Mouse (Mus musculus) embryo, embryonic 9.5 days (tissue): ENCODE results near the gene Gar1.

Experiments
- DNase-seq: peaks from one replicate; pipeline ENCODE4 v3.0.0-alpha.2; 2017; ENCODE audit errors: extremely low spot score

Gene Gar1

GRCm38 (mm10) chr3:129803765-129804164 lies 27.4 kb downstream of the Gar1 start, which contains the start of gene Lrit3:
TSS of gene Lrit3 (minus strand) at chr3:129804030.
- no peak for DNase-seq

GRCm38 (mm10) chr3:129799011-129799410 lies 32.2 kb downstream of the Gar1 start:
- no peak for DNase-seq

GRCm38 (mm10) chr3:129798551-129798950 lies 32.6 kb downstream of the Gar1 start:
- no peak for DNase-seq

DNA sequence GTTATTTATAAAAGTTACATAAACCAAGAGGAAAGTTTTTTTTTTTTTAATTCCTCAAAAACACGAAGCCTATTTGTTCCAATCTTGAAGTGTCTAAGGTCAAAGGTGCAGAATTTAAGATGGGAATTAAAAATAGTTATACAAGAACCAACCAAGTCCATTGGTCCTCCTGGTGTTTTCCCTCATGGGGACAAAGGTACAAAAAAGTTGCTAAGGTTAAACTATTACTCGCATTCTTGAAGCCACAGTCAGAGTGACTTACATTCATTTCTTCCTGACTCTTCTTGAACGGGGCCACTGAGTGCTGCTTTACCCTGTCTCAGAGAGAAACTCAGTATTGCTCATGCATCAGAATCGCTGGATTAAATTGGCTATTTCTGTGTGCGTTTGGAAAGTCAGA lies 33.9 kb downstream of the Gar1 start:
- no peak for DNase-seq

DNA sequence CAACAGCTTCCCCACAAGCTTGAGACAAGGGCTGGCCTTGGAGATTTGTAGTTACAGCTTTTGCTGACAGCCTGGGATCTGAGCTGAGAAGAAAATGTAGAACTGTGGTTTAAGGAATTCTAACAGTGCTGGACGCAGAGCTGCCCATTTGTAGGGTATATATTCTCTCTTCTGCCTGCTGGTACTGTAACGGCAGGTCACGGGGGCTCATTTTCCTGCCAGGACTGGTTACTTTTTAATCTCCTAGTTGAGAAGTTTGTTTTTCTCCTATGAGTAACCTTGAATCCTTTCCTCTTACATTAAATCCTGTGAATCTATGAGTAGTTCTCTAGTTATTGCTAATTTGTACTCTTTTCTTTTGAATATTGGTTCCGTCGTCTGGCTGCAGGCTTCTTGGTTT lies 37.4 kb downstream of the Gar1 start:
- DNase-seq = no peak

- no peak for DNase-seq
Measured at GRCm38 (mm10) chr3:129782746-129783145, 48.5 kb downstream of the Gar1 start.

- DNase-seq = no peak
Measured at GRCm38 (mm10) chr3:129781435-129781834, 49.8 kb downstream of the Gar1 start.
